Mouse (Mus musculus) liver, embryonic 11.5 days (tissue): ENCODE measurements around the gene Gm44503. TPM values are rescaled to one million over a fixed set of nuclear protein-coding genes. Genes with fewer than 3 reads are reported as not detected.

ENCODE experiments used
- ATAC-seq: fragments of 200-750 bp; cut with Nextera tagmentation; replicated peaks from 2 replicates; pipeline ENCODE4 v1.8.0; 2017; ENCODE audit warnings: moderate number of reproducible peaks, mild to moderate bottlenecking, moderate TSS enrichment, moderate library complexity; ENCODE audit not compliant: low FRiP score
- DNase-seq: peaks from one replicate; pipeline ENCODE4 v3.0.0-alpha.2; 2017; ENCODE audit warnings: low spot score
- H3K27ac ChIP-seq: fragments of 300-500 bp; sonication (generic); 2 replicates; pipeline ENCODE4 v1.5.1; 2014; ENCODE audit warnings: mild to moderate bottlenecking, low read depth, low read length, control low read depth
- H3K27me3 ChIP-seq: fragments of 300-500 bp; sonication (generic); replicated peaks from 2 replicates; pipeline ENCODE4 v1.6.1; 2014; ENCODE audit warnings: low read length, mixed read lengths; ENCODE audit not compliant: control insufficient read depth, insufficient read depth
- H3K36me3 ChIP-seq: fragments of 300-500 bp; sonication (generic); 2 replicates; pipeline ENCODE4 v1.6.1; 2014; ENCODE audit warnings: mild to moderate bottlenecking, low read length, moderate library complexity, mixed read lengths; ENCODE audit not compliant: control insufficient read depth, insufficient read depth
- H3K4me1 ChIP-seq: fragments of 300-500 bp; sonication (generic); replicated peaks from 2 replicates; pipeline ENCODE4 v1.6.1; 2014; ENCODE audit warnings: low read length, mixed read lengths; ENCODE audit not compliant: control insufficient read depth, insufficient read depth
- H3K4me2 ChIP-seq: fragments of 300-500 bp; sonication (generic); 2 replicates; pipeline ENCODE4 v1.6.1; 2014; ENCODE audit warnings: mild to moderate bottlenecking, control low read depth, moderate library complexity
- H3K4me3 ChIP-seq: fragments of 300-500 bp; sonication (generic); 2 replicates; pipeline ENCODE4 v1.5.1; 2014; ENCODE audit warnings: low read depth, low read length, control low read depth
- H3K9ac ChIP-seq: fragments of 300-500 bp; sonication (generic); 2 replicates; pipeline ENCODE4 v1.6.1; 2014; ENCODE audit warnings: low read depth, low read length, control low read depth
- H3K9me3 ChIP-seq: fragments of 300-500 bp; sonication (generic); 2 replicates; pipeline ENCODE4 v1.6.1; 2016; ENCODE audit warnings: low read length, inconsistent platforms, mixed read lengths; ENCODE audit not compliant: control insufficient read depth
- WGBS: fragments of 180-500 bp; shearing (Covaris S2); extraction: QIAGEN DNeasy Blood & Tissue Kit; methylation state at CpG from one replicate; pipeline ENCODE4 v1.1.7; 2014; 5-methylcytosine and 5-hydroxymethylcytosine counted together
- polyA plus RNA-seq: library from polyadenylated mRNA; unstranded; fragments of >200 nt; fragmentation: Nextera tagmentation; extraction: Ambion mirVana; gene quantifications from 2 replicates; pipeline ENCODE4 v1.2.1, GENCODE M21; 2014

Gene Gm44503
- polyA plus RNA-seq: not detected in 2 replicates

DNA sequence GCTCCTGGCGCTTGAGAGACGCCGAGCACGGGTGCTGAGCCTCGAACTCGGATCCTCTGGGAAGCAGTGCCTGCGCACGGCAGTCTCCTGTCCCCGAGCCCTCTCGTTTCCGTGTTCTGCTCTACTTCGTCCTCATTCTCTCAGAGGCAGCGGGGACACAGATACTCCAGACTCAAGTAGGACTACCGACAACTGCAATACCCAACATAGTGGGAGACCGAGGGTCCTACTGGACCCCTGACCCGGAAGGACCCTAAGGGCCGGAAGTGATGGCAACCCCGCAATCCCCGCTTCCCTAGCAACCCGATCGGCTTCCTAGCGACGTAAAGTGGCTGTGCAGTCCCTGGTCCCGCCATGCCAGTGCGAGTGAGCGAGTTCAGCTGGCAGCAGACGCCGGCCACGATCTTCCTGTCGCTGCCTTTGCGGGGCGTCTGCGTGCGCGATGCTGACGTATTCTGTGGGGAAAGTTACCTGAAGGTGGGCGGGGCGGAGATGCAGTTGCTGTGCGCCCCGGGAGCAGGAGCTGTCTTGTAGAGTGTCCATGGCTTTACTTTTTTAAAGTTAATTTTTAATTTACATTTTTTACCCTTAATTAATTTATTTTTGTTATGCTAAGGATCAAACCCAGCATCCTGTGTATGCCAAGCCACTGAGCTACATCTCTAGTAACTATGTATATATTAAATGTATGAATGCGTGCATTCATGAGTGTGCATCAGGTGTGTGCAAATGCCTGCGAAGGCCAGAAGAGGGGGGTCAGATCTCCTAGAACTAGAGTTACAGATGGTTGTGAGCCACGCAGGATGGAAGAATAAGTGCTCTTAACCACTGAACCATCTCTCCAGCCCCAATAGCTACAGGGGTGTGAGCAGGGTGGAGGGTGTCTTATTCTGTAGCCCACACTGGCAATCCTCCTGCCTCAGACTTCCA is at the start of gene Gm44503, which contains the start of gene Dyx1c1:
Gm44503 (plus strand) TSS at position 332 of the 930 bp plus-strand sequence.
Dyx1c1 (plus strand) TSS at position 265 of the 930 bp plus-strand sequence.
- H3K9ac ChIP-seq: peak within 1 kb of the TSS; percentile 56
- no peaks in the 10 kb centered on the region for H3K27me3 ChIP-seq
- no peaks in the 10 kb centered on the region for H3K36me3 ChIP-seq
- peak within 1 kb of the TSS; percentile 2 for H3K27ac ChIP-seq
- peak; percentile 85 for DNase-seq
- ATAC-seq: peak; percentile 84
- peaks cover 3% of the 10 kb centered on the region for H3K4me1 ChIP-seq
- peak within 1 kb of the TSS; percentile 75 for H3K4me2 ChIP-seq
- WGBS: 2% methylated on average over 43 of the region's 43 CpGs
- H3K4me3 ChIP-seq: peak within 1 kb of the TSS; percentile 77
- no peaks in the 10 kb centered on the region for H3K9me3 ChIP-seq

DNA sequence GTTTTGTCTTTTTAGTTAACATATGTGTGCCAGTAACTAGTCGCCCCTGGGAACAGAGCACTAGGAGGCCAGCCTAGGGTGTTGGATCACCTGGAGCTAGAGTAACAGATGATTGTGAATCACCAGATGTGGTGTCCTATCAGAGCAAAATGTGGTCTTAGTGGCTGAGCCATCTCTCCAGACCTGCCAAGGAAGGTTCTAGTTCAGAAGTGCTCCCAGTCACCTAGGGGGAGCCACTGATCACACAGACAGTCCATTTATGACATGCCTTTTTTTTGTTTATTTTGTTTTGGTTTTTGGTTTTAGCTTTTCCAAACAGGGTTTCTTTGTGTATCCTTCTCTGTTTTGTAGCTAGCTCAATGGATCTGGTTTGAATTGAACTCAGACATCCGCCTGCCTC is 47.3 kb upstream of the Gm44503 start:
- Histone ChIP-seq H3K4me3 (no peak overlapping the region), H3K36me3 (no peaks in the 10 kb centered on the region), H3K27me3 (no peaks in the 10 kb centered on the region), H3K27ac (no peak overlapping the region), H3K9ac (no peak overlapping the region), H3K4me1 (0 out of 2 replicates have a peak, but pooled peaks cover 2% of the 10 kb centered on the region), H3K4me2 (no peak overlapping the region), H3K9me3 (no peaks in the 10 kb centered on the region)
- ATAC-seq (no peak), DNase-seq (no peak)
- WGBS: 82% methylated on average over 2 of the region's 2 CpGs

DNA sequence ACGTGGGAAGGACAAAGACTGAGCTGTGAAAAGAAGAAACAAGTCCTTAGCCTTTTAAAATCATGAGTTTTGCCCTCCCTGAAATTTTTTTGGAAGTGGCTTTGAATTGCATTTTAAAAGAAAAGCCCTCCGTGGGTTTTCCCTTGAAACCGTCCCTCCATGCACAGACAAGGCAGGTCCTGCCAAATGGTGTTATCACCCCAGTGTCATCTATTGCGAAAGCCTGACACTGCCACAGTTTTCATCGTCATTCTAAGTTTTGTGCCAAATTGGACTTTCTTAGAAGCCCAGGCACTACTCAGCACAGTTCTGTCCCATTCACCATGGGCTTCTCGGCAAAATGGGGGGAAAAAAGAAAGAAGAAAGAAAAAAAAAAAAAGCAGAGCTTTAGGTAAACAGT is 45.1 kb upstream of the Gm44503 start:
- Histone ChIP-seq H3K9ac (no peak overlapping the region), H3K27ac (no peak overlapping the region), H3K4me2 (no peak overlapping the region), H3K4me3 (no peak overlapping the region), H3K27me3 (no peaks in the 10 kb centered on the region), H3K4me1 (0 out of 2 replicates have a peak, but pooled peaks cover 2% of the 10 kb centered on the region), H3K9me3 (no peaks in the 10 kb centered on the region), H3K36me3 (no peaks in the 10 kb centered on the region)
- 59% methylated on average over 6 of the region's 6 CpGs for WGBS
- DNase-seq (no peak), ATAC-seq (no peak)

DNA sequence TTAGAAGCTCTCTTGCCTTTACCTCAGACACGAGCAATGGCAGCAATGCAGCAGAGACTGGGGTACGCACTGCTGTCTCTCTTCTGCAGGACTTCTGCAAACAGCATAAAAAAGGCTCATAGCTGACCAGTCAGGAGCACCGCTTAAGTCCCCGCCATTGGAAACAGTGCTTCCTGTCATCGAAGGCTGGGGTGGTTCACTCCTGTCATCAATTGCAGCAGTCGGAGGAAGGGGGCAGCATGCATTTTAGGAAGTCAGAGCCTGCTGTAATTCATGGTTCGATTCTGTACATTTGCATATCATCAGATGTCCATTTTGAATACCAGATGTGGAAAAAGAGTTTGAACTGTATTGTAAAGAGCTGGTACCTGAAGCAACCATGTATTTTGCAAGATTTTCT is 42.9 kb upstream of the Gm44503 start:
- Histone ChIP-seq H3K27me3 (no peaks in the 10 kb centered on the region), H3K27ac (no peak overlapping the region), H3K4me3 (no peak overlapping the region), H3K4me2 (no peak overlapping the region), H3K9me3 (no peaks in the 10 kb centered on the region), H3K36me3 (no peaks in the 10 kb centered on the region), H3K4me1 (0 out of 2 replicates have a peak, but pooled peaks cover 2% of the 10 kb centered on the region), H3K9ac (no peak overlapping the region)
- no peak for ATAC-seq
- no peak for DNase-seq
- WGBS: 62% methylated on average over 7 of the region's 7 CpGs

DNA sequence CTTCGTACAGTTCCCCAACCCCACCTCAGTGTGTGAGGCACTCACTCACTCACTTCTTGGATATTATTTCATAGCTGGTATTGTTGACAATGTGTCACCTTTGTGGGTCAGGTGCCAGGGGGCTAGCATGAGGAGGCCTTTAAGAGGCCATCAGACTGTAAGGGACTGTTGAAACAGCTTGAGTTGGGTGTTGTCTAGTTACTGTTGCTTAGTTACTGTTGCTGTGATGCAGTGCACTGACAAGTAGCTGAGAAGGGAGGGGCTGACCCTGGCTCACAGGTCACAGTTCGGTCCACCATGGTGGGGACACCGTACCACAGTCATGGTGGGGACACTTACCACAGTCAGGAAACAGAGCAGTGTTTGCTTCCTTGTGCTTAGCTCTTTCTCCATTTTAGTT is 35.6 kb upstream of the Gm44503 start:
- Histone ChIP-seq H3K36me3 (no peaks in the 10 kb centered on the region), H3K4me2 (no peak overlapping the region), H3K27me3 (peaks cover 58% of the 10 kb centered on the region), H3K27ac (no peak overlapping the region), H3K9me3 (no peaks in the 10 kb centered on the region), H3K4me3 (no peak overlapping the region), H3K4me1 (no peaks in the 10 kb centered on the region), H3K9ac (no peak overlapping the region)
- ATAC-seq: no peak
- WGBS: 77% methylated on average over 3 of the region's 3 CpGs
- no peak for DNase-seq

DNA sequence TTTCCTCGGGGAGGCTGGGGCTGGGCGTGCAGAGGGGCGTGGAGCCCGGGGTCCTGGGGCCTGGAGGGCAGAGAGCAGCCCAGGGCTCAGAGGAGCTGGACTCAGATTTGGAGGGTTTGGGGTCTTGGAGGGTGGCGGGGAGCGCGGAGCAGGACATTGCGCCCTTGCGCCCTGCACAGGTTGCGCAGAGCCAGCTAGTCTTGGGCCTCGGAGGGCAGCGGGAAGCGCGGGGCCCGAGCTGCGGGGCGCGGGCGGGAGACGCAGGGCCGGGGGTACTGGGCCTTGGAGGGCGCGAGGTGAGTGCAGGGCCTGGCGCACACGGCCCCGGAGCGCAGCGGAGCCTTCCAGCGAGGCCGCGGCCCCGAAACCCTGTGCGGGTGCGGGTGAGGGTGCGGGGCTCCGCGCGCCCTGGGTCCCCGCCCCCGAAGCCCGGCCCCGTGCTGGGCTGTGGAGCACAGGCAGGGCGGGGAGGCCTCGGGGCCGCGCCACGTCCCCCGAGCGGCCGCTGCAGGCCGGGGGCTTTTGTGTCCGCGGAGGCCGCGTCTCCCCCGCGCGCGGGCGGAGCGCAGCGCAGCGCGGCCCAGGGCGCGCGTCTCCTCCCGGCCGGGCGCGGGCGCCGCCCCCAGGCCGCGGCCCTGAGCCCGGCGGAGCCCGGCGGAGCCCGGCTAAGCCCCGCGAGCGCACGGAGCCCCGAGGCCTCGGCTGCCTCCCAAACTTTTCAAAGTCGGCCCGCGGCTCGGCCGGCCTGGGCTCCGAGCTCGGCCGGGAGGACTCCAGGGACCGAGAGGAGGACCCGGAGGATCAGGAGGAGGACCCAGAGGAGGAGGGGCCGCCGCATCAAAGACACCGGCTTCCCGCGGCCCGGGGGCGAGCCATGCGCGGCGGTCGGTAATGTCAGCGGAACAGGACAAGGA is 33.4 kb upstream of the Gm44503 start, which contains the start of gene Pygo1:
Pygo1 (plus strand) TSS at position 625 of the 914 bp plus-strand sequence.
- H3K4me2 ChIP-seq: peak within 1 kb of the TSS; percentile 83
- H3K4me1 ChIP-seq: no peaks in the 10 kb centered on the region
- peak within 1 kb of the TSS; percentile 73 for H3K9ac ChIP-seq
- H3K27me3 ChIP-seq: peaks cover 61% of the 10 kb centered on the region
- H3K27ac ChIP-seq: peak within 1 kb of the TSS; percentile 48; the same call in 1 of the 2 replicates
- no peaks in the 10 kb centered on the region for H3K9me3 ChIP-seq
- no peaks in the 10 kb centered on the region for H3K36me3 ChIP-seq
- 1% methylated on average over 102 of the region's 108 CpGs for WGBS
- peak within 1 kb of the TSS; percentile 67 for H3K4me3 ChIP-seq
- peak; percentile 63 for DNase-seq
- ATAC-seq: peak; percentile 56

DNA sequence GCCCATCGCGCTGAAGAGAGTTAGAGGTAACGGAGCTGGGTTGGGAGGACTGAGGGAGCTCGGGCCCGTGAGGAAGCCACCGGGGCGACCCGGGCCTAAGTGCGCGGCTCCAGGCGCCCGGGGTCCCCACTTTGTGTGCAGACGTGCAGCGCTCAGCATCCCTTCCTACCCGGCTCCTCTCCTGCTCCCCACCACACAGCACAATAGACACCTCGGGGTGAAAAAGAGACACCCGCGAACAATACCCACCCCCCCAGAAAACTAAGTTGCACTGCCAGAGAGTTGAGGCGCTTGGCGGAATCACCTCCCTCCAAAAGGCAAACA is 32.8 kb upstream of the Gm44503 start:
- ATAC-seq (no peak), DNase-seq (no peak)
- Histone ChIP-seq H3K27ac (no peak overlapping the region), H3K36me3 (no peaks in the 10 kb centered on the region), H3K4me3 (peak overlapping the region; percentile 67), H3K9ac (peak overlapping the region; percentile 73), H3K4me2 (peak overlapping the region; percentile 83), H3K27me3 (peaks cover 61% of the 10 kb centered on the region), H3K4me1 (no peaks in the 10 kb centered on the region), H3K9me3 (no peaks in the 10 kb centered on the region)
- WGBS: 5% methylated on average over 20 of the region's 20 CpGs

DNA sequence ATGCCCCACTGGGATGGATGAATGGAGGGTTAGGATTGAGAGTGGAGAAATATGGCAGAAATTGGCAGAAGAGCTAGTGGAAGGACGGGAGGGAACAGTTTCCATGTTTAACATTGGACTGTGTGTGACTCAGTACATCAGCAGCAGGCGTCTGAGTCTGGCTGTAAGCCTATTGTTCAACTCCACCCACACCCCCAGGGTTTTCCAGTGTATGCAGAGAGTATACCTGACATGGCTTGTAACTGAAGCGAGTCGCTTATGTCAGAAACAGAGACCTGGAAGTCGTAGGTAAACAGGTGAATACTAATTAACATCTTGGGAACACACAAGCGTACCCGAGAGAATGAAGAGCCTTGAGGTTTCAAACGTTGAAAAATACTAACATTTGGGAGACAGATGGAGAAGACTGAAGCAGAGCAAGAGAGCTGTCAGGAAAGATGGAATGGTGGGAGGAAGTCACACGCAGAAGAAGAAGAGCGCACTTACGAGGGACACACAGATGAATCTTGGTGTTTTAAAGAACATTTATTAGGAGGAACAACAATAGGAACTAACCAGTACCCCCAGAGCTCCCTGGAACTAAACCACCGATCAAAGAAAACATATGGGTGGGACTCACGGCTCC is 27.4 kb upstream of the Gm44503 start:
- Histone ChIP-seq H3K9me3 (no peaks in the 10 kb centered on the region), H3K36me3 (no peaks in the 10 kb centered on the region), H3K27ac (no peak overlapping the region), H3K4me1 (no peaks in the 10 kb centered on the region), H3K9ac (no peak overlapping the region), H3K27me3 (peaks cover 18% of the 10 kb centered on the region), H3K4me2 (no peak overlapping the region), H3K4me3 (no peak overlapping the region)
- WGBS: 74% methylated on average over 13 of the region's 13 CpGs
- ATAC-seq (no peak), DNase-seq (no peak)
